Mouse (Mus musculus): ENCODE data around the gene Ecel1.

Gene Ecel1

GRCm38 (mm10) chr1:87164796-87165184, 8.5 kb upstream of the Ecel1 start:
- no peak for DNase-seq

GRCm38 (mm10) chr1:87164164-87164795, 8.0 kb upstream of the Ecel1 start:
- no peak for DNase-seq

GRCm38 (mm10) chr1:87159396-87159795, 3.1 kb upstream of the Ecel1 start:
- DNase-seq: no peak

GRCm38 (mm10) chr1:87155531-87156198, 656 bp downstream of the Ecel1 start:
- no peak for DNase-seq

DNA sequence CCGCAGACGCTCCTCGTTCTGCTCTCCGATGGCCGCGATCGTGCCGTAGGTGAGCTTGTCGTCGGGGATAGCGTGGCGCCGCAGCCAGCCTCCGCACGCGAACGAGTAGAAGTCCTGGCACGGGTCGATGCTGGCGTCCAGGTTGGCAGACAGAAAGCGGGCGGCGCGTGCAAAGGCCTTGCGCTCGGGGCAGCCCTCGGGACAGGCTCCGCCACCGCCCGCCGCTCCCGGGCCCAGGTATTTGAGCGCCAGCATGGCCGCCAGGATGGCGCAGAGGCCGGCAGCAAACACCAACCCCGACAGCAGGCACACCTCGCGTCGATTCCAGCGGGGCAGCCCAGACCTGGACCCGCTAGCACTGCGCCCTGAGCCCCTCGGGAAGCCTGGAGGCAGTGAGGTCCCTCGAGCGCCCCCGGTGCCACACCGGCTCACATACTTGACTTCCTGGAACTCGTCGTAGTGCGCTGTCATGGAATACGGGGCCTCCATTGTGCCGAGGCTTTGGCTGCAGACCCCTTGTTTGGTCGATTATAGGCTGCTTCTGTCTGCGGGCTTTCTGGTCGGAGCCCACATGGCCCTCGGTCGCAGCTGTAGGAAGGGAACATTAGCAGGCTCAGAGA, 1.7 kb downstream of the Ecel1 start:
- no peak for DNase-seq

DNA sequence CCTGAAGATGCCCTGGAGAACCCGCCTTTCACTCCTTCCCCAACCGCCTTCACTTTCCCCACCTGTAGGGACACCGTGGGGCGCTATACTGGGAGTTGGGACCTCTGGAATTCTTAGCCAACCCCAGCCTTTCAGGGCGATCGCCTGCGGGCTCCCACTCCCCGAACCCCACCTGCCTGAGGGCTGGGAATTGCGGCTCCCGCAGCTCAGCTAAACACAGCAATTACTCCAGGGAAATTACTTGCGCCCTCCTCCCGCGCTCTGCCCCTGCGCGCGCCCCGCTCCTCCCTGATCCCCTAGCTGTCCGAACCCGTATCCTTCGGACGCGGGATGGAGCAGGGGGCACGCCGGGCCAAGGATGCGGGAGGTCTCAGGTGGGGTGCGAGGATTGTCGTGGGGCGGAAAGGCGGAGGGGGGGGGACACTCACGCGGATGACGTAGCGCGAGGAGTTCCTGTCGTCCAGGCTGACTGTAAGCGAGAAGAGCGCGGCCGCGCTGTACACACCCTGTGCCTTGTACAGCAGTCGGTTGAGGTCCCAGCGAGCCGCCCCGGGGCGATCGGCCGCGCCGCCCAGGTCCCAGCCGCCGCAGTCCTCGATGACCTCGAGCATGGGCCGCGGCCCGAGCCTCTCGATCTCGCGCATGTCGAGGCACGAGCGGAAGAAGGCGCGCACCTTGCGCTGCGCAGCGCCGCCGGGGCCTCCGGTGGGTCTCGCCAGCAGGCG, 2.4 kb downstream of the Ecel1 start:
- no peak for DNase-seq

DNA sequence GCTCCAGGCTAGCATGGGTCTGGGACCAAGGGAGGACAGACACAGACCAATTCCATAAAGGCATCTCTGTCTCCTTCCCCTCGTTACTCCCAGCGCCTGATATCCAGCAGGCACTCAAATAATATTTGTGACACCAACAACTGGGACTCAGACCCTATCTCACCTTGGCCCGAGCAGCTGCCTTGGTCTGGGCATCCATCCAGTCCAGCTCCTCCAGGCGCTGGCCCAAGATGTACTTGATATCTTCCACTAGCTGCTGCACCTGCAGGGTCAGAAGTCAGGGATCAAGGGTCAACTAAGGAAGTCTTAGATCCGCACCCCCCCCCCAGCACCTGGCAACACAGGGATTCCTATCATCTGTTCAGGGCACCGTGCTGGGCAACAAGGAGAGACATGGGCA, 5.0 kb downstream of the Ecel1 start:
- DNase-seq: no peak

DNA sequence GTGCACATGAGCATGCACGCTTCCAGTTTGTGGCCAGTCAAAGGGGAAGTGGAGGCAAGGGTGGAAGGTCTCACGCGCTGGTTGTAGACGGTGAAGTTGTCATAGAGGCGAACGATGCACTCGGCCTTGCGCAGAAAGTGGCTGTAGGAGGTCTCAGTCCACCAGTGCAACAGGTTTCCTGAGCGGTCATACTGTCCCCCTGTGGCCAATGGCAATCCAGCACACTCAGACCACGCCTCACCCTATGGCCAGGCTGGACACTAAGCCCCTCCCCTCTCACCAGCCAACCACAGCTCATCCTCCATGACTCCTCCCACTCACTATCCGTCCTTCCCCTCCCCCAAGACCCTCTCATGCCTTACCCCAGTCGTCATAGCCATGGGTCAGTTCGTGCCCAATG, 6.9 kb downstream of the Ecel1 start:
- DNase-seq: no peak

DNA sequence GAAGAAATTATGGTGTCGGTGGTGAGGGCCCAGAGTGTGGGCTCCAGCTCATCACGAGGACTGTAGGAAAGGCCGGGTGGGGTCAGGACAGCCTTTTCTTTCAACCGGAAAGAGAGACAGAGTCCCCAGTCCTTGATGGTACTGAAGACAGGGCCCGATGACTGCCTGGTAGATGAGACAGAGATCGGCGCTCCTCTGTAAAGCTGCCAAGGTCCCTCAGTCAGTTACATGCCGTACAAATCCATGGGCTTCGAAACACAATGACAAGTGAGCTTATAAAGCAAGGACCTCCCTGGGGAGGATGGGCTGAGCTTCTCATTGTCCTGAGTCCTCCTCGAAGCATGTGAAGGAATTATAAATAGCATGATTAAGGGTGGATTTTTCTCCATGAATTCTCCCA, 13.2 kb downstream of the Ecel1 start:
- no peak for DNase-seq

DNA sequence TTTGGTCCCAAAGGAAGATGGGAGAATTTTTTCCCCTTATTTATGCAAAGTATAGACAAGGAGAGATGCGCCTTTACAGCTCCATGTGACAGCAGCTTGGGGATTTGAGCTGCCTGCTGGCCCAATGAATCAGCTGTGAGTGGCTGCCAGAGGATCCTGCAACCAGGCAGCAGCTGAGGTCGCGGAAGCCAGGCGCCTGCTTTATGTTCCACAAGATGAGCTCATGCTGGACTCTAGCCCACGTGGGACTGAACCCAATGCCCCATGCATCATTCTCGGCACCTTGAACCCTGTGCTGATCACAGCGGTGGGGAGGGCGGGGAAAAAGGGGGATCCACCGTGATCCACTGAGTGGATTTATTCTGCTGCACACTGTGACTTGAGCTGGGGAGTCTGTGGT, 13.9 kb downstream of the Ecel1 start:
- no peak for DNase-seq

- DNase-seq: no peak
These were observed 14.8 kb downstream of the Ecel1 start for GRCm38 (mm10) chr1:87141550-87141949.

DNA sequence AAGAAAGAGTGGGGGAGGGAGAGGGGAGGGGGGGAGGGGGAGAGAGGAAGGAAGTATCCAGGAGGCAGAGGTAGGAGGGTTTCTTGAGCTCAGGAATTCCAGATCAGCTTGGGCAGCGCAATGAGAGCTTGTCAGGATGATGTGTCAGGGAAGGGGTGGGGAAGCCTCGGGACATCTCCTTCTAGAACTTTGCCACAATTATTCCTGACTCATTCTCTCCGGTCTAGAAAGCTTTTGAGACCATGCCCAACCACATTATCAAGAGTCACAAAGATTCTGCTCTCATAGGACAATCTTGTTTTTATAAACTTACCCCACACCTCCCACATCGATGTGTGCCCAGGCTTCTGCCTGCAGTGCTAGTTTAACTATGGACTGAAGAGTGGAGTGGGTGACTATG, 24.5 kb downstream of the Ecel1 start:
- DNase-seq: no peak

DNA sequence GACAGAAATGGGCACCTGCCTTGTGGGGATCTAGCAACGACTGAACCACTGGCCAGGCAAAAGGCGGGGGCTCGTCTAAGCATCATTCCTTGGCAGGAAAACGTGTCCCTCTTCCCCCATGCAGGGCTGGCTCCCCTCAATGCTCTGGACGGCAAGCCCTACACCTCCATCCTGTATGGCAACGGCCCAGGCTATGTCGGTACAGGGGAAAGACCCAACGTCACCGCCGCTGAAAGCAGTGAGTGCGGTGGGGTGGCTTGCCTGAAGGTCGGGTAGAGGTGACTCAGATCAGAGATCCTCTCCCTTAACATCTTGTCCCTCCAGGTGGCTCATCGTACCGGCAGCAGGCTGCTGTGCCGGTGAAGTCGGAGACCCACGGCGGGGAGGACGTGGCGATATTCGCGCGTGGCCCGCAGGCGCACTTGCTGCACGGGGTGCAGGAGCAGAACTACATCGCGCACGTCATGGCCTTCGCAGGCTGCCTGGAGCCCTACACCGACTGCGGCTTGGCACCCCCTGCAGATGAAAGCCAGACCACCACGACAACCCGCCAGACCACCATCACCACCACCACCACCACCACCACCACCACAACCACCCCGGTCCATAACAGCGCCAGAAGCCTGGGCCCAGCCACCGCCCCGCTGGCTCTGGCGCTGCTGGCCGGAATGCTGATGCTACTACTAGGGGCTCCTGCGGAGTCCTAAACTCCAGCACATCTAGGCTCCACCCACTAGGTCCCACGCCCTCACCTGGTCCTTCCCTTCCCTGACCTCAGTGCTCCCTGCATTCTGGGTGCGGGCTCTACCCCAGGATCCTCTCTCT, 28.9 kb downstream of the Ecel1 start:
- no peak for DNase-seq

DNA sequence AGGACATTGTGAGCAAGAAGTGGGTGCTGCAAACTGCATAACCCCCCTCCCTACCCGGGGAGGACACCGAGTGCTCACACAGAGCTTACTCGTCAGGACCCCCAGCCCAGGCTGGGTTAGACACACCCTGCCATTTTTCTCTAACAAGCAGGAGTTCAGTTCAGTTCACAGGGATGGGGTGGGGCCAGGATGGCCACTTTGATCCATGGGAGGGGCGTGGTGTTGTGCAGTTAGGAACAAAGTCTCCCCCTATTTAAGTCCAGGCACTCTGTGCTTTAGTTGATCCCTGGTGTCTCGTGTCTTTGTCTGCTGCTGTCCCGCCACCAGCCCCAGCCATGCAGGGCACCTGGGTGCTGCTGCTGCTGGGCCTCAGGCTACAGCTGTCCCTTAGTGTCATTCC, 31.6 kb downstream of the Ecel1 start, which contains the start of gene Akp3:
Gene Akp3, plus strand, starts transcription at position 301 of the 400 bp plus-strand sequence.
- DNase-seq: no peak

DNA sequence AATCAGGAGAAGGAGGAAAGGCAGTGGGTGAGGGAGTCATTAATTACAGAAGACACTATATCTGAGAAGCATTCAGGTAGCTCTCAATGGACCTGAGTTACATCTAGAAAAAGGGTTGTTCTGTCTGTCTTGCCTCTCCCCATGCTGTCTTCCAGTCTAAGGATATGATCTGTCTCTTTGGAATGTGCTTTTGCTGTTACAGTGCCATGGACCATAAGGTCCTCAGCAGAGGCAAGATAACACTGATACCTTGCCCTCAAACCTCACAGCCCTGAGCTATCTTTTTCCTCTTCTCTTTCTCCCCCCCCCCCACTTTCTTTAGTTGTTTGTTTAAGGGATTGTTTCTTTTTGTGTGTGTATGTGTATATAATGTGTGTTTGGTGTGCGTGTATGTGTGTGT, 41.5 kb downstream of the Ecel1 start:
- no peak for DNase-seq

DNA sequence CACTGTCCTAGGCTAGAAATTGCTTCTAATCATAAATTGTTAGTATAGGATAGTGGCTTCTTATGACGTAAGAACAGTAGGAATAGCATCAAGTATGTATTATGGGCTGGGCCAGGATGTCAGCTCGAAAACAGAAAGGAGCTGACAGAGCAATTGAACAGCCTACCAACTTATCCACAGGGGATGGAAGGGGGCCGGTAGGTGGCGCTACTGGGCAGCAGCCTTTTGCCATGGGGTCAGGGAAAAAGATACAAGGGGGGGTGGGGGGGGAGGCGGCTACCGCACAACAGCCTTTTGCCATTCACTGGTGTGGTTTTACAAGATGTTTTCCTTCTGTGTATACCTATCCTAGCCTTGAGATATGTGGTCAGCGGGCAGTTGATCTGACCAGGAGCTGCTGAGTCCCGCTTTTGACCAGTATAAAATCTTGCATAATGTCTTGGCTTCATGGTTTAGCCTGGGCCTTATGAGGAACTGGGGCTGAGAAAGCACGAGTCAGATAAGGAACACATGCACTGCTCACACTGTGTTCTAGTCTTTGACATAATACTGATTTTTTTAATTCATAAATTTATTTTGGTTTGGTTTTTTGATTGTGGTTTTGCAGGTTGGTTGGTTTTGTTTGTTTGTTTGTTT, 44.5 kb downstream of the Ecel1 start:
- peak; percentile 46 for DNase-seq

- DNase-seq: no peak
These were observed 47.8 kb downstream of the Ecel1 start for GRCm38 (mm10) chr1:87108564-87108963.

DNA sequence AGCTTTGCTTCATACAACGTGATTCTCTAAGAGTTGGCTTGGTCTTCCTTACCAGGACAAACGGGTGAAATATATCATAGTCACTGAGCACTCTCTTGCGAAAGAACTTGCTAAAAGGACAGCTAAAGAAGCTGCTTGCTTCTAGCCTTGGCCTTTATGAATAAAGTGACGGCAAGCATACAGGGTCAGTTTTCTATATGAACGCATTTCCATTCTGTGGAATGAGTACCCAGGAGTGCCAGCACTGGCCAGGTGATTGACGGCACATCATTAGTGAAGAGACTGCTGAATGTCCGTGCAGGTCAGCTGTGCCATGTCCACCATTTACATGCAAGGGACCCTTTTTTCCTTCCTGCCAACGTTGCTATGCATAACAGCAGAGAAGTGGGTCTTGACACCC, 49.8 kb downstream of the Ecel1 start:
- DNase-seq: no peak

- no peak for DNase-seq
These were observed 52.4 kb downstream of the Ecel1 start for GRCm38 (mm10) chr1:87103936-87104335.

DNA sequence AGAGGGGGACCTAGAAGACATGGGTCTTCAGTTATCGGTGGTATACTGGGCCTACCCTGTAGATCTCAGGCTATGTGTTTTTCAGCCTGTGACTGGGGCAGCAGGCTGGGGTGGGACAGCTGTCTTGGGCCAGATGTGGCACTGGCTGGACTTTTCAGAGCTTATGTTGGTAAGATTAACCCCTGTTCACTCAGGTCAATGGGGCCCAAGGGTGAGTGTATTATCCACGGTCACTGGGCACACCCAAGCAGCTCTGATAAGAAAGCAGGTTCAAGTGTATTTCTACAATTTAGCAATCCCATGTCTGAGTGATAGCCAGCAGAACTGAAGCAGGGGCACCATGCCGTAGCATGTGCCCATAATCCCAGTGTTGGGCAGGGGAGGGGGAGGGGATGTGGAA, 54.2 kb downstream of the Ecel1 start:
- no peak for DNase-seq

DNA sequence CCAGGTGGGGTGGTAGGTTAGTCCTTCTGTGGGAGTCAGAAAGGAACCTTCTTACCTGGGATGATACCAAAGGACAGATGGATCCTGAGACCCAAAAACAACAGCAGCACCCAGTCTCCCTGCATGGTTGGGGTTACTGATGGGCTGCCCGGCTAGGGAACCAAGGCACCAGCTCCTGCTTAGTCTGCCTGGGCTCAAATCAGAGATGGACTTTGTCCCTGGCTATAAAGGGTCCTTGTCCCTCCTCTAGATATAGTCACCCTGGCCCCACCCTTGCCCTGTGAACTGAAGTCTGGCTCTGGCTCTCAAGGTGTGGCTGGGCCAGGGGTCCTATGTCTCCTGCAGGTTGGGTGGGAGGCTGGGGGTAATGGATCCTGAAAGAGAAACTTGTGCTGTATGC, 54.9 kb downstream of the Ecel1 start, which contains the start of gene Alpi:
Gene Alpi, minus strand, starts transcription at position 196 of the 400 bp plus-strand sequence.
- no peak for DNase-seq

GRCm38 (mm10) chr1:87098358-87098975, 57.9 kb downstream of the Ecel1 start:
- DNase-seq: peak; percentile 71

Measured in kidney, adult 18-20 months (tissue).